Mouse (Mus musculus) embryonic facial prominence, embryonic 10.5 days (tissue): Measurements from ENCODE around the gene Gucy2e. TPM values are rescaled to one million over a fixed set of nuclear protein-coding genes. Genes with fewer than 3 reads are reported as not detected.

Experiments used
- DNase-seq: peaks from one replicate; pipeline ENCODE4 v3.0.0-alpha.2; 2017; ENCODE audit warnings: low spot score
- H3K27ac ChIP-seq: fragments of 300-500 bp; sonication (generic); replicated peaks from 2 replicates; pipeline ENCODE4 v1.5.1; 2016; ENCODE audit warnings: mild to moderate bottlenecking
- H3K27me3 ChIP-seq: fragments of 300-500 bp; sonication (generic); replicated peaks from 2 replicates; pipeline ENCODE4 v1.6.1; 2016; ENCODE audit warnings: low read depth, mild to moderate bottlenecking; ENCODE audit not compliant: poor library complexity, severe bottlenecking
- H3K36me3 ChIP-seq: fragments of 300-500 bp; sonication (generic); replicated peaks from 2 replicates; pipeline ENCODE4 v1.6.1; 2016; ENCODE audit warnings: mild to moderate bottlenecking, moderate library complexity
- H3K4me1 ChIP-seq: fragments of 300-500 bp; sonication (generic); 2 replicates; pipeline ENCODE4 v1.6.1; 2016
- H3K4me3 ChIP-seq: fragments of 300-500 bp; sonication (generic); 2 replicates; pipeline ENCODE4 v1.5.1; 2016; ENCODE audit warnings: mild to moderate bottlenecking, moderate library complexity
- H3K9me3 ChIP-seq: fragments of 300-500 bp; sonication (generic); 2 replicates; pipeline ENCODE4 v1.6.1; 2016; ENCODE audit warnings: mild to moderate bottlenecking
- WGBS: fragments of 180-500 bp; shearing (Covaris S2); methylation state at CpG from one replicate; pipeline ENCODE4 v1.1.7; 2016; 5-methylcytosine and 5-hydroxymethylcytosine counted together
- polyA plus RNA-seq: library from polyadenylated mRNA; unstranded; fragments of >200 nt; fragmentation: Nextera tagmentation; extraction: Ambion mirVana; gene quantifications from 2 replicates; pipeline ENCODE4 v1.2.1, GENCODE M21; 2016

The Gucy2e gene
- polyA plus RNA-seq, 1 experiment from 2014 or later: not detected

- Histone ChIP-seq H3K4me1 (peaks cover 26% of the 10 kb centered on the region), H3K36me3 (no peaks in the 10 kb centered on the region), H3K27ac (no peak overlapping the region), H3K4me3 (no peak overlapping the region), H3K9me3 (no peaks in the 10 kb centered on the region), H3K27me3 (peaks cover 72% of the 10 kb centered on the region)
- DNase-seq: no peak
- 74% methylated on average over 2 of the region's 2 CpGs for WGBS
Measured at GRCm38 (mm10) chr11:69233141-69233540, 3.7 kb downstream of the Gucy2e start.

- Histone ChIP-seq H3K36me3 (no peaks in the 10 kb centered on the region), H3K27ac (no peak overlapping the region), H3K9me3 (no peaks in the 10 kb centered on the region), H3K4me3 (no peak overlapping the region), H3K27me3 (peaks cover 65% of the 10 kb centered on the region), H3K4me1 (peaks cover 19% of the 10 kb centered on the region)
- no peak for DNase-seq
- 64% methylated on average over 4 of the region's 4 CpGs for WGBS
Measured at GRCm38 (mm10) chr11:69230420-69230819, 6.4 kb downstream of the Gucy2e start.

GRCm38 (mm10) chr11:69225715-69226114 lies 11.1 kb downstream of the Gucy2e start:
- H3K27me3 ChIP-seq: peaks cover 29% of the 10 kb centered on the region
- 55% methylated on average over 1 of the region's 1 CpGs for WGBS
- no peaks in the 10 kb centered on the region; the same call in 1 of the 2 replicates for H3K9me3 ChIP-seq
- H3K4me1 ChIP-seq: peaks cover 9% of the 10 kb centered on the region
- no peaks in the 10 kb centered on the region for H3K36me3 ChIP-seq
- H3K4me3 ChIP-seq: no peak overlapping the region
- H3K27ac ChIP-seq: no peak overlapping the region
- no peak for DNase-seq

DNA sequence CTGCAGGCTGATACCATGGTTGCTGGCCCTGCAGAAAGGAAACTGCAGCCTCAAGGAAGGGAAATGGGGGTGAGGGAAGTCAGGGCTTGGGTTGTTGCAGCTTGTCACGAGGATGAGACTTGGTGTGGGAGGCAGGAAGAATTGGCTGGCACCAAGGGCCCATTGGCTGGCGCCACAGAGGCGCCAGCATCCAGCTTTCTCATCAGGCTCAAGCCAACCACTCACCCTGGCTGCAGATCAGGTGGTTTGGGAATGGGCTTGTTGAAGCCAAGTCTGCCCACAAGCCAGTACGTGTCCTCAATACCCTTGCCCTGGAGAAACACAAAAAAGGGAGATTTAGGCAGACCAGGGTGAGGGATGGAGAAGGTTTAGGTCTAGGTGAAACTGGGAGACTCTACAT lies 13.7 kb downstream of the Gucy2e start:
- H3K4me1 ChIP-seq: peaks cover 13% of the 10 kb centered on the region
- DNase-seq: no peak
- no peaks in the 10 kb centered on the region; the same call in 1 of the 2 replicates for H3K9me3 ChIP-seq
- H3K4me3 ChIP-seq: no peak overlapping the region
- peaks cover 19% of the 10 kb centered on the region for H3K27me3 ChIP-seq
- WGBS: 87% methylated on average over 4 of the region's 4 CpGs
- H3K27ac ChIP-seq: no peak overlapping the region
- no peaks in the 10 kb centered on the region for H3K36me3 ChIP-seq

- Histone ChIP-seq H3K36me3 (no peaks in the 10 kb centered on the region), H3K27ac (no peak overlapping the region), H3K9me3 (no peaks in the 10 kb centered on the region; the same call in 1 of the 2 replicates), H3K27me3 (0 out of 2 replicates have a peak, but pooled peaks cover 1% of the 10 kb centered on the region), H3K4me1 (peaks cover 9% of the 10 kb centered on the region), H3K4me3 (no peak overlapping the region)
- DNase-seq: no peak
- 80% methylated on average over 4 of the region's 4 CpGs for WGBS
Measured at GRCm38 (mm10) chr11:69221070-69221469, 15.8 kb downstream of the Gucy2e start.

GRCm38 (mm10) chr11:69218661-69219060 lies 18.2 kb downstream of the Gucy2e start:
- WGBS: 65% methylated on average over 2 of the region's 2 CpGs
- no peak overlapping the region for H3K27ac ChIP-seq

DNA sequence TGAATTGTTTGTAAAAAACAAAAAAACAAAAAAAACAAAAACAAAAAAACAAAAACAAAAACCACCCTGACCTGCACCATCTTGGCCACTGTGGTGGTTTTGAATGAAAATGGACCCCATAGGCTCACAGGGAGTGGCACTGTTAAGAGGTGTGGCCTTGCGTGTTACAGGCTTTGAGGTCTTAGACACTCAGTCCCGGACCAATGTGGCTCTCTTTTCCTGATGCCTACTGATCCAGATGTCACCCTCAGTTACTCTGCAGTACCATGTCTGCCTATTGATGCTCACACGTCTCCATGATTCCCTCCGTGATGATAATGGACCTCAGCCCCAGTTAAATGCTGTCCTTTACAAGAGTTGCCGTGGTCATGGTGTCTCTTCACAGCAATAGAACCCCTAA lies 19.4 kb downstream of the Gucy2e start:
- DNase-seq: no peak
- Histone ChIP-seq H3K36me3 (no peaks in the 10 kb centered on the region), H3K27me3 (no peaks in the 10 kb centered on the region), H3K27ac (no peak overlapping the region), H3K4me1 (0 out of 2 replicates have a peak, but pooled peaks cover 4% of the 10 kb centered on the region), H3K9me3 (no peaks in the 10 kb centered on the region), H3K4me3 (no peak overlapping the region)
- WGBS: 93% methylated on average over 5 of the region's 5 CpGs

More at GRCm38 (mm10) chr11:69218661-69219060, 18.2 kb downstream of the Gucy2e start:
- no peaks in the 10 kb centered on the region for H3K36me3 ChIP-seq
- H3K9me3 ChIP-seq: no peaks in the 10 kb centered on the region
- DNase-seq: no peak
- no peak overlapping the region for H3K4me3 ChIP-seq
- H3K4me1 ChIP-seq: 0 out of 2 replicates have a peak, but pooled peaks cover 4% of the 10 kb centered on the region
- H3K27me3 ChIP-seq: no peaks in the 10 kb centered on the region

- H3K4me3 ChIP-seq: peak overlapping the region; percentile 42
- H3K9me3 ChIP-seq: no peaks in the 10 kb centered on the region
- DNase-seq: peak; percentile 22
Measured at GRCm38 (mm10) chr11:69211431-69211830, 25.4 kb downstream of the Gucy2e start.

DNA sequence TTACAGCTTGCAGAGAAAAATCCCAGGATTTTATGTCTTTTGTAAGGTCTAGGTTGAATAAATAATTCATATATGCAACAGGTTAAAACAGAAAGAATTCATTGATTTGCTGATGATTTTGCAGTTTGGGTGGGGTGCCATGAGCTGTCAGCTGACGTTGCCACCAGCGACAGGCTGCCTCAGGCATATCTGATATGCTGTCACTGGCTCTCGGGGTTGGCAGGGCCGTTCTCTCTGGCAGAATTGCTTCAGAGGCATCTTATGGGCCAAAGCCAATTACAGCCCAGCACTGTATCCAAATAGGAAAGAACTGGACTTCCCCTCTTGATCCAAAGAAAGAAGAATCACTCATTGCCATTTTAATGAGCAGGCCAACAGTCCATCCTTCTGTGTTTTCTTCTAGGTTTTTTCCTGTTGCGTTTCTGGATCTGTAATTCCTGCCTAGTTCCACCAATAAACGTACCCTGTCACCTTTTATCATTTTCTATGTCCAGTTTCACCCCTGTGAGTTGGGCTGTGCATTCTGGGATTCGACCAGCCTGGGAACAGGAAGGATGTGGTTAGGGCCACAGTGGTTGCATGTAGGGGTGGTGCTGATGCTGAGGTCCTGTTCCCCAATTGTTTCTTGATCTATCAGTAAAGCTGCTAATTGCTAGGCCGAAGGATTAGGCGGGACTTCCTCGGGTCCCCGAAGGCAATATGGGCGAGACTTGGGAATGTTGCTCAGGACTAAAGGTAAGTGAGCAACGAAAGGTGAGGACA lies 34.2 kb downstream of the Gucy2e start:
- H3K4me3 ChIP-seq: no peak overlapping the region
- no peaks in the 10 kb centered on the region for H3K36me3 ChIP-seq
- peaks cover 23% of the 10 kb centered on the region for H3K27me3 ChIP-seq
- no peak overlapping the region for H3K27ac ChIP-seq
- H3K4me1 ChIP-seq: peaks cover 2% of the 10 kb centered on the region; the same call in 1 of the 2 replicates
- DNase-seq: no peak
- 78% methylated on average over 13 of the region's 13 CpGs for WGBS
- H3K9me3 ChIP-seq: no peaks in the 10 kb centered on the region

More at GRCm38 (mm10) chr11:69211431-69211830, 25.4 kb downstream of the Gucy2e start:
- WGBS: 49% methylated on average over 2 of the region's 2 CpGs
- no peaks in the 10 kb centered on the region for H3K36me3 ChIP-seq
- H3K4me1 ChIP-seq: no peaks in the 10 kb centered on the region
- H3K27ac ChIP-seq: no peak overlapping the region
- H3K27me3 ChIP-seq: no peaks in the 10 kb centered on the region

GRCm38 (mm10) chr11:69200231-69200630 lies 36.6 kb downstream of the Gucy2e start:
- H3K36me3 ChIP-seq: no peaks in the 10 kb centered on the region
- WGBS: 80% methylated on average over 6 of the region's 6 CpGs
- peaks cover 47% of the 10 kb centered on the region for H3K27me3 ChIP-seq
- H3K9me3 ChIP-seq: no peaks in the 10 kb centered on the region
- H3K4me1 ChIP-seq: peaks cover 11% of the 10 kb centered on the region
- DNase-seq: no peak
- no peak overlapping the region for H3K27ac ChIP-seq
- H3K4me3 ChIP-seq: no peak overlapping the region

DNA sequence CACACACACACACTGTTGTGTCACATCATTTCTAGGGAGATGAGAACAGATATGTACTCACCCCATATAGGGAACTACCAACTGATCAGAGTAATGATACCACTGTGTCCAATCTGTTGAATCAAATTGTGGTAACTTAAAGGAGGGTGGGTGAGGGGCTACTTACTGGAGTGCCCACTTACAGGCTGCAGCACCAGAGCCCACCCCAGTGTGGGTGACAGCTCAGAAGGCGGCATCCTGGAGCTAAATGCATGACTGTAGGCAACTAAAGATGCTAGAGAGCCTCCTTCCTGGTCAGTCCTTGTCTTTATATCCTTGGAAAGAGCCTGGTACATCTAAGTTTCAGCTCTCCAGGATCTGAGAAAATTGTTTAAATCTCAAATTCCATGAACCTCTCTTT lies 37.6 kb downstream of the Gucy2e start:
- DNase-seq: no peak
- Histone ChIP-seq H3K27me3 (peaks cover 49% of the 10 kb centered on the region), H3K27ac (no peak overlapping the region), H3K36me3 (no peaks in the 10 kb centered on the region), H3K4me3 (no peak overlapping the region), H3K9me3 (no peaks in the 10 kb centered on the region), H3K4me1 (peaks cover 11% of the 10 kb centered on the region)
- 80% methylated on average over 1 of the region's 1 CpGs for WGBS

DNA sequence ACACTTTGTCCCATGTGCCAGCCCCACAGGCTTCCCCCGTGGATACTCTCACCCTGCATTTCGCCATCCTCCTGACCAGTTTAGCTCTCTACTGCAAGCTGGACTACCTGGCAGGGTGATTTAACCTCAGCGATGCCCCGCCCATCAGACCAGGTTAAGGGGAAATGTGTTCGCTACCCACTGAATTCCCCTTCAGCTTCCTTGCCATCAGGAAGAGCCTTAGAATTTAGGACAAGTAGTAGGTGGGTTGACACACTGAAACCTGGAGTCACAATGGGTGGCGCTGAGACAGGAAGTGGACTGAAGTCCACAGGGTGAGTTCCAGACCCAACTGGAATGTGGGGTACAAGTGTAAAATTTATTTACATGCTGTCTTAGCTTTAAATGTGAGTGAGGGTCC lies 39.1 kb downstream of the Gucy2e start, which contains the start of gene Alox8:
Alox8 (minus strand) TSS at position 101 of the 400 bp plus-strand sequence.
- Histone ChIP-seq H3K4me3 (peak within 1 kb of the TSS; percentile 45), H3K27ac (no peak within 1 kb of the TSS), H3K9me3 (no peaks in the 10 kb centered on the region), H3K27me3 (peaks cover 49% of the 10 kb centered on the region), H3K36me3 (no peaks in the 10 kb centered on the region), H3K4me1 (peaks cover 11% of the 10 kb centered on the region)
- no peak for DNase-seq
- 28% methylated on average over 6 of the region's 6 CpGs for WGBS

DNA sequence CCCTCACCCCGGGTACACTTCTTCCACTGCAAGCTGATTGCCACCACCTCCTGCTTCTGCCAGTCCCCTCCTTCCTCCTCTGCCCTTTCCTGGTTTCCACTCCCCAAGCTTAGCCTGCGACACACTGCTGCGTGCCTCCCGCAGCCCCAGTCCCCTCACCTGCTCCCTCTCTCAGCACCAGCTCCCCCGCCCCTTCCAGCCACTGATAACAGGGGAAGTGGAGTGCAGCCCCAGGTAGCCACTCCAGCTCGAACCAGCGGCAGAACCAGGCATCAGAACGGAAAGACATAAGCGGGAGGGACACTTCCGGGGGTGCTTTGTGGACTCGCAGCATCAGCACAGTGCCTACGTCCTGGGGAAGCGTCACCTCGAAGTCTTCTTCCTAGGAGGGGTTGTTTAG lies 39.6 kb downstream of the Gucy2e start:
- Histone ChIP-seq H3K4me3 (peak overlapping the region; percentile 45), H3K27ac (no peak overlapping the region), H3K36me3 (no peaks in the 10 kb centered on the region), H3K27me3 (peaks cover 49% of the 10 kb centered on the region), H3K4me1 (peaks cover 11% of the 10 kb centered on the region), H3K9me3 (no peaks in the 10 kb centered on the region)
- no peak for DNase-seq
- WGBS: 2% methylated on average over 14 of the region's 14 CpGs
